In the genomic region with DNA sequence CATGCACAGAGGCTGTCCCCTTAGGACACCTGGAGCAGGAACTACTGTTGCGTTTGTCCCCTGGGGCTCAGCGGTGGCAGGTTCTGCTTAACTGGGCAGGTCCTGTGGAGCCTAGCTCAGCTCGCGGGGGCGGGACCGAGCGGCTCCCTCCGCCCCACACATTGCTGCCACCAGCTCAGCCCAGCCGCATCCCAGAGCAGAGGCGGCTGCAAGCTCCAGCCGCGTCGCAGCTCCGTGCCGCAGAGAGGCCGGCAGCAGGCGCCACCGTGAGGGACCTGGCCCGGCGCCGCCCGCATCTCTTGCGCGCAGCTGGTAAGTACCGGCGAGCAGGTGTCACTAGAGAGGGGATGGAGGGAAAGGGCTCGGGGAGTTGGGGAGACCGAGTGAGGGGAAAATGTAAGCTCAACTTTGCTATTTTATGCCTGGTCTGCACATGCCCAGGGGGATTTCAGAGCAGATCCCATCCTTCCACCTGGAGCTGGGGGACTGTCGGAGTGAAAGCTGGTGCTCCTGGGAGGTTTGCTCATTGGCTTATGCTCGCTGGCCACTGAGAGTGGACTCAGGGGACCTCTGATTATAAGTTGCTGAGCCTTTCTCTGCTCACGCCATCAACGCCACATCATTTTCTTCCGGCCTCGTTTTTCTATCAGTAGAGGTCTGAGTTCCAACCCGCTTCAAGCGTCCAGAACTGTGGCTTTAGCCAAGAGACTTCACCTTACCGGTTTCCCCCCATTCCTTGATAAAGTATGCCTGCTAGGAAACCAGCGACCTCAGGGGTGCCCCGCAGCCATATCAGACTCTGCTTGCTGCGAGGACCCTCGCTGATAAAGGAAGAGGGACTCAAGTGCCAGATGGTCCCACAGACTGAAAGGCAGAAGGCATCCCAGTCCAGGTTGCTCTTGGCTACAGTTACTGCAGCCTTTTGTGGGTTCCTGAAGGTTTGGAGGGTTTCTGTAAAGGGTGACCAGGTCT, we compare ENCODE assay signal across 9 mouse cellular contexts. TPM values are rescaled to one million over a fixed set of nuclear protein-coding genes. Genes with fewer than 3 reads are reported as not detected.
DNase-seq lines count a peak whose midpoint lies in the region; ATAC-seq lines count a peak whose summit lies in the region.
"Had no signal": no experiment of that assay in that cellular context is flagged by ENCODE, and none has a peak within 500 bp of the region (broad histone marks: within the 10 kb centered on the region; RNA-seq: fewer than 3 reads in every experiment).

A gene (plus strand): TSS at position 86 of the 972 bp plus-strand sequence.

- H3K27me3 ChIP-seq in megakaryocyte, embryonic 14.5 days (replicated peaks): peaks cover 12% of the 10 kb centered on the region

- peaks cover 12% of the 10 kb centered on the region for H3K9me3 ChIP-seq in megakaryocyte, embryonic 14.5 days

- peak; percentile 94 for ATAC-seq in common myeloid progenitor, adult 5-6 weeks (replicated peaks; ENCODE audit: low read depth, poor library complexity, severe bottlenecking)

- peak; percentile 10 for DNase-seq in adrenal gland, adult 8-10 months
- peak; percentile 8 for DNase-seq in gastrocnemius, postnatal 25 days
- peak; percentile 47 for DNase-seq in kidney, adult 11 months
- peak; percentile 70 to 73 for DNase-seq in left cerebral cortex, postnatal 25 days (ENCODE audit: low spot score in 2 of 2)
- peak; percentile 48 to 65 for DNase-seq in right cerebral cortex, postnatal 36 days (ENCODE audit: low spot score in 2 of 2)
- DNase-seq in yolk sac, embryonic 10.5 days (ENCODE audit: low spot score): peak; percentile 4

- H3K36me3 ChIP-seq in megakaryocyte, embryonic 14.5 days (replicated peaks; ENCODE audit: low read length): no peaks in the 10 kb centered on the region

- intact Hi-C loops in left cerebral cortex, postnatal 25 days (cut with DNase I): loop anchor here (5.0 kb wide), 1 partner anchor 100 kb away; a partner anchor contains a TSS

- peak within 1 kb of the TSS; percentile 88 for H3K4me3 ChIP-seq in megakaryocyte, embryonic 14.5 days (replicated peaks)

- peaks cover 21% of the 10 kb centered on the region for H3K4me1 ChIP-seq in megakaryocyte, embryonic 14.5 days

RNA-seq across cellular contexts. Expression of the gene that starts here (rescaled TPM):
- total RNA-seq in adrenal gland, adult 8-10 months (2022): 1 to 10 TPM; 1.9 to 3.9 (median 2.2) TPM
- 5.9 and 11.9 TPM in 2 replicates for total RNA-seq in common myeloid progenitor, adult 5-6 weeks (2017)
- total RNA-seq in gastrocnemius, postnatal 25 days (2021): not detected
- 10 to 100 TPM; 14.4 to 17.1 TPM for total RNA-seq in left cerebral cortex, postnatal 25 days (2021)
- polyA plus RNA-seq in megakaryocyte, embryonic 14.5 days (2012; ENCODE audit: insufficient read depth, low replicate concordance): 1.1 TPM in 1 of 2 replicates, not detected in the other
- total RNA-seq: gastrocnemius, adult 8-10 months had no signal

Comparison
In these comparisons a context has a peak if more than half of its experiments do, and no peak if none do; other contexts are left out.
1. Peak in every context shown above with its lines: DNase-seq, ATAC-seq and H3K4me3 ChIP-seq.
2. Peak in DNase-seq in gastrocnemius, postnatal 25 days; RNA of the gene not detected or under 1 TPM.
3. DNase-seq: peak in every context shown above with its lines; median percentile 72 in left cerebral cortex, postnatal 25 days; 56 in right cerebral cortex, postnatal 36 days; 47 in kidney, adult 11 months; 10 in adrenal gland, adult 8-10 months; 8 in gastrocnemius, postnatal 25 days; 4 in yolk sac, embryonic 10.5 days.